Mouse (Mus musculus) c-Kit-negative CD71-positive TER-119-positive erythroid progenitor cells, embryonic 14.5 days (primary cell): Measurements from ENCODE around the gene Itga8.

Source experiments
- DNase-seq: peaks from one replicate; pipeline ENCODE4 v3.0.0-alpha.2; 2013; ENCODE audit warnings: low read depth, low spot score

Itga8 gene

GRCm38 (mm10) chr2:12198214-12198613, 103.5 kb downstream of the Itga8 start:
- DNase-seq = no peak

- no peak for DNase-seq
These were observed 104.0 kb downstream of the Itga8 start for GRCm38 (mm10) chr2:12197711-12198110.

- no peak for DNase-seq
These were observed 112.7 kb downstream of the Itga8 start for GRCm38 (mm10) chr2:12189026-12189425.

GRCm38 (mm10) chr2:12187646-12188045, 114.1 kb downstream of the Itga8 start:
- no peak for DNase-seq

- no peak for DNase-seq
These were observed 119.2 kb downstream of the Itga8 start for GRCm38 (mm10) chr2:12182402-12182948.

- no peak for DNase-seq
These were observed 121.1 kb downstream of the Itga8 start for GRCm38 (mm10) chr2:12180635-12181034.

GRCm38 (mm10) chr2:12174722-12175427, 126.8 kb downstream of the Itga8 start:
- no peak for DNase-seq

- no peak for DNase-seq
These were observed 131.5 kb downstream of the Itga8 start for GRCm38 (mm10) chr2:12170221-12170620.

GRCm38 (mm10) chr2:12160486-12160885, 141.2 kb downstream of the Itga8 start:
- no peak for DNase-seq

- DNase-seq = no peak
These were observed 144.7 kb downstream of the Itga8 start for GRCm38 (mm10) chr2:12157001-12157400.

- no peak for DNase-seq
These were observed 145.3 kb downstream of the Itga8 start for GRCm38 (mm10) chr2:12156401-12156800.

- DNase-seq = no peak
These were observed 147.0 kb downstream of the Itga8 start for GRCm38 (mm10) chr2:12154676-12155075.

- DNase-seq = no peak
These were observed 148.2 kb downstream of the Itga8 start for GRCm38 (mm10) chr2:12153551-12153950.

GRCm38 (mm10) chr2:12147902-12148301, 153.8 kb downstream of the Itga8 start:
- DNase-seq = no peak

GRCm38 (mm10) chr2:12146612-12147011, 155.1 kb downstream of the Itga8 start:
- no peak for DNase-seq

- DNase-seq = no peak
These were observed 162.9 kb downstream of the Itga8 start for GRCm38 (mm10) chr2:12138765-12139368.

- no peak for DNase-seq
These were observed 175.1 kb downstream of the Itga8 start for GRCm38 (mm10) chr2:12126580-12126979.

GRCm38 (mm10) chr2:12115479-12115878, 186.2 kb downstream of the Itga8 start:
- no peak for DNase-seq

GRCm38 (mm10) chr2:12109306-12109705, 192.4 kb downstream of the Itga8 start:
- DNase-seq = no peak

GRCm38 (mm10) chr2:12108306-12108705, 193.4 kb downstream of the Itga8 start:
- DNase-seq = no peak

- no peak for DNase-seq
These were observed 194.5 kb downstream of the Itga8 start for GRCm38 (mm10) chr2:12107265-12107664.

GRCm38 (mm10) chr2:12103183-12103582, 198.5 kb downstream of the Itga8 start:
- no peak for DNase-seq
